Mouse (Mus musculus) frontal cortex, adult (tissue): ENCODE measurements at regions not wholly inside any gene's neighbourhood (a gene's known extent, or its start where the extent isn't known, plus 50 kb on each side); places are given as distances from the start of the nearest gene placed in this dataset.

Experiments
- ATAC-seq: cut with Nextera tagmentation; 2 replicates; pipeline ENCODE4 v1.9.2; 2017; ENCODE audit warnings: mild to moderate bottlenecking, moderate library complexity, mixed read lengths; ENCODE audit not compliant: low TSS enrichment

DNA sequence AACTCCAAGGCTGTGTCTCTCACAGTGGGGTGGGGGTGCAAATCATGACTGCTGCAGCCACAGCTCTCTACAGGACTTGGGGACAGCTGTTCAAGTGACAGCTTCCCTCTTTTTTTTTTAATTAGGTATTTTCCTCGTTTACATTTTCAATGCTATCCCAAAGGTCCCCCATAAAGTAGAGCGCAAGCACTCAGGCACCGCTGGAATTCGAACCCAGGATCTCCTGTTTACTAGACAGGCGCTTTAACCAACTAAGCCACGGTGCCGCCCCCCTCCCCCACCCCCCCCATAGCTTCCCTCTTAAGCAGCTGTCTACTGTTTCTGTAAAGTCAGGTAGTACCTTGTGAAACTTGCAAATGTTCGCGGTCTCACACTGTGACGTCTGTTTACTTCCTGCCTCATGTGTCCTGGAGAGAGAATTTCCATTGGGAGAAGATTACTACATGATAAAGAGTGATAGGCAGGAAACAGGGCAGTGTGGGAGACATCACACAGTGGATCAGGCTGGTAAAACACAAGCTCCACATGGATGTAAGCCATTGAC is 324.7 kb downstream of the 1700129C05Rik start:
- no peak for ATAC-seq

DNA sequence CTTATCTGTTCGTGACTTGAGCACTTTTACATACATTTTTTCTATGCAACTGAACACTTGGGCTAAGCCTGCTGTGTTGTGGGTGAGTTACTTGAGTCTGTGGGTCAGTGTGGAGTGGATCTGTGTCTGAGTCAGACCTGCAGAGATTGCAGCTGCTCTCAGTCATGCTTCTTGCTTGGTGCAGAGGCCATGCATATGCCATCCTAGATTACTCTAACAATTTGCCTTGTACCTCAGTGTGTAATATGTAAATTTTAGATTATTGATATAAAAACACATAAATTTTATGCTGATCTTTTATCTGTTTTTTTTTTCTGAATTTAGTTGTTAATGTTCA is 326.2 kb downstream of the 1700129C05Rik start:
- peak; percentile 20; the same call in 1 of the 2 replicates for ATAC-seq

DNA sequence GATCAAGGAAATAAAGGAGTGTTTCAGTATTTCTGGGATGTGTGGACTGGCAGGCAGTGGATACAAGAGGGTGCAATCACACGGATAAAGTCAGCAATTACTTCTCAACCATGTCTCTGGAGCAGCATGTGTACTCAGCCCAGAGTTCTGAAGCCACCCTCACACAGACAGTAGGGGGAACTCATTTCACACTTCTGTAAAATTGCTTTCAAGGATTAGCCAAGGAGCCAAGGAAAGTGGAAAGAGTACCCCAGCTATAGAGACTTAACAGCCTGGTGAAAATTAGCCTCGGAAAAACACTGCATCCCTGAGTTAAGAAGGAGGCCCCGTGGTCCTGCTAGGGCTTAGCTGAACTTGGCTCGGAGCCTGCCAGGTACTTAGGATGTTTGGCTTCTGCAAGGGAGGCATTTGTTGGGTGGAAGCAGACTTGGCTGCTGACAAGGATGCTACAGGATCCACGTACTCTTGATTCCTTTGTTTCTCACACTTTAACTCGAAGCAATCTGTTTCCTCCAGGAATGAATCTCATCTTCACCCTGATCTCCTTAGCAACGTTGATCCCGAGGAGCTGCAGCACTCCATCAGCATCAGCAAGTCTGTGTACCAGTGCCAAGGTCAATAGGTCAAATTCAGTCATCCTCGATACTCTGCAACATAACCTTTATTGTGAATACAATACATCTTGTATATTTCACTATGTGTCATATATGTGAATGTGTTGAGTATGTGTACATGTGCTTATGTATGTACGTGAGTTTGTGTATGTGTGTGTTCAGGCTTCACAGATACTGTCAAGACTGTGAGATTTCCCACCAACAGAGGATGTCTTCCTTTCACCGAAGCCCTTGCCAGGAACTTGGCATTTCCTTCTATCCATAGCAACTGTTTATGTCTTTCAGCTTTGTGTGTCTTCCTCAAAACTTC is 326.8 kb downstream of the 1700129C05Rik start:
- peak; percentile 85 for ATAC-seq

DNA sequence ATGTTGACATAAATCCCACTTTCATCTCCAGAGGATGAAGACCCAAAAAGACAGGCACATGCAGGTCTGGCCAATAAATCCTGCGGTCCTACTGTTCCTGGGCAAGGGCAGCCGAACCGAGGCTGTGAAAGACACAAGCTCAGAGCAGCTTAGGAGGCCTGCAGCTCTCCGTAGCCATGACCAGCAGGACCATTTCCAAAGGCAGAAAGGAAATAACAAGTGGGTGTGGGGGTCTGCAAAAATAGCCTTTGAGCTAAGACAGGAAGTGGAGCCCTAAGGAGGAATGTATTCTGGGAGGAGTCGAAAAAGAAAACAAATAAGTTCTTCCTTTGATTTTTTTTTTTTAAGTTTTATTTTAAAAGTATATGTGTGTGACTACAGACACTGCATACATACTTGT is 330.1 kb downstream of the 1700129C05Rik start:
- ATAC-seq = no peak

DNA sequence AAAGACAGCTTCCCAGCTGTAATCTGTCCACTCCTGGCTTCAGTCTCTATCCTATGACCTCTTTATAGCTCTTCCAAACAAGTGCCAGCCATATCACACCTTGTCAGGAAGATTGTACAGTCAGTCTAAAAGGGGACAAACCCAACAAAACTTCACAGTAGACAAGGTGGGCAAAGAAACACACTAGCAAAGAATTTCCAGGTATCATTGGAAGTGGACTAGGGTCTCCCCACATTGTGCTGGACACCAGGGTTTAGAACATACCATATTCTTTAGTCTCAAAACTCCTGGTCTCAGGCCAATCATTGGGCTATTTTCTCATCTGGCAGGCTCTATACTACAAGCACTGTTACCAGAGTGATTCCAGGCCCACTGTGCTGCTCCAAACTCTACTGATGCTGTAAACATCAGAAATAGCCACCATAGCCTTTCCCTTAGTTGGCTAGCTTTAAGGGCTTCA is 341.3 kb downstream of the 1700129C05Rik start:
- ATAC-seq = no peak

DNA sequence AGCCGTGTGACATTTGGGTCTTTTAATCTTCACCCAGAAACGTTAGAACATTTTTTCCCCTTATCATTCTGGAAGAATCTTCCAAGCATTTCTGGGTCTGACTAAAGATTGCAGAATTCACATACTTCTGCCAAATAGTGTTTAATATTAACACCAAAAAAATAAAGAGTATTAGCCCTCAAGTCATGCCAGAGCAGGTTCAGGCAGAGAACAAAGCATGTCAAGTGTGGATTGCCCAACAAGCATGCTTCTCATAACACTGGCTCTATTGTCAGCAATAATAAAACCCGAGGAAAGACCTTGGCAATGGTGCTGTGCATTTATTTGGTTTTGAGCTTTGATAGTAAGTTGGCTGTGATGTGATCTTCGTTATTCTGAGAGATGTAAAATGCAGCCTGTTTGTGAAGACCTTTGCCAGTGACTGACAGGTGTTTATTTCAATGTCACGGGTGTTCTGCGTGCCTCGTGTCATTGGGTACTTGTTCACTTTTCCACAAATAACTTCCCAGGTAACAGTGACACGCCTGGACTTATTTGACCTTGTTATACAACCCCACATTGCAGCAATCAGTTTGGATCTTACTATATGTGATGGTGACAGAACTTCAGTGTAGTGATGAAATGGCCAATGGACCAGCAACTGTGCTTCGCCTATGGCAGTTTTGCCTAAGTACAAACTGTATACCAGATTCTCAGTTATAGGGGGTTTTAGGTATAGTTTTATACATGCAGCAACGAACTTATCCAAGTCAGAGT is 354.3 kb downstream of the 1700129C05Rik start:
- no peak for ATAC-seq

DNA sequence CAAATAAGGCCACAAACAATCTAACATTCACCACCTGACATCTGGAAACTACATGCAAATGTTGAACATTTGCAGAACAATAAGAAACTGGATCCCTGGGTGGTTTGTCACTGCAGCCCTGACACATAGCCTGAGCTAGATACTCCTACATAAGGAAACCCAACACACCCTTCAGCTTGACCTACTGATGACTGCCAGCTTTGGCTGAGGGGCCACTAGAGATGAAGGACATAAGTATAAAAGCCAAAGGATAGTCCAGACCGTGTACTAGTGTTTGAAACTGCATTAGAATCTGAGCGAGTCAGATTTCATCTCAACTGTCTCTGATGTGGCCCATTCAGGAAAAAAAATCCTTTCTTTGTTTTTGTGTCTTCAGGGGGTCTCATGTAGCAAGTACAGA is 355.1 kb downstream of the 1700129C05Rik start:
- ATAC-seq = no peak

DNA sequence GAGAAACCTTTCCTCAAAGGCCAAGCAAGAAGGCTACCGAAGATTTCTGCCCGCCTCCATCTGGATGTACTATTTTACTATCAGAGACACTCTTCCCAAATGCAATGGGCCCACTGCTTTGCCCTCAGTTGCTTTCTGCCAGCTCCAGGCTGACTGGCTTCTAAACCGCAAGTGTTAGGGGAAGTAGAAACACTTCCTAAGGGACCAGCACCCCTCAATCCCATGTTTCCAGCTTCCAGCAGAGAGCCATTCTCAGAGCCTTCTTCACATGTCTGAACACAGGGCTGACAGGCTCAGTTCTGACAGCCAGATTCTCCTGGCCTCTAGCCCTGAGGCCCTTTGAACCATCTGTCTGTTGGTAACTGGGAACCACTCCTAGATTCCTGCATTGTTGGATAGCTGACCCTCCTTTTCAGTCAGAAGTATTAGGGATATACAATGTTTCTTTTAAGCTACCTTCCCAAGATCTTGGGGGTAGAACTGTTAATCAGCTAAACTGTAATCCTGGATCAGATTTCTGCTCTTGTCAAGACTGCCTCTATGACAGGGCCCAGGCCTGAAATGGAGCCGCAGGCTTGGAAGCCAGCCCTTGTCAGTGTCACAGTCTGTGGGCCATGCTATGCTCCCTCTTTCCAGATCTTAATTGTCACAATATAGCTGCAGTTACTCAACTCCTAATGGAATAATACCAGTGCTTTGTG is 355.8 kb downstream of the 1700129C05Rik start:
- no peak for ATAC-seq

DNA sequence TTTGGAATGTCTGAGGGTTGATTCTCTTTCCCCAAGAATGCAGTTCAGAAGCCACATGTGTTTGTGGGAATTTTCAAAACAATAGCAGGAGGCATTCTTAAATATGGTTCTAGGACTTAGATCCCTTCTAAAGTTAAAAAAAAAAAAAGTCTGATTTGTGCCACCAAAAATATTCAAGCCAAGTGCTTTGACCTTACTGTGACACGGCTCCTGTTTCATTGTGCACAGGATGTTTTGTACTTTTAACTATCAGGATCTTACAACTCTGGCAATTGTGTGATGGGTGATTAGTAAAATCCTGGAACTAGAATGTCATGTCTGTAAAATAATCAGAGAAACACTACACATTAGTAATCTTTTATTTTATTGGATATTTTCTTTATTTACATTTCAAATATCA is 359.5 kb downstream of the 1700129C05Rik start:
- no peak for ATAC-seq

DNA sequence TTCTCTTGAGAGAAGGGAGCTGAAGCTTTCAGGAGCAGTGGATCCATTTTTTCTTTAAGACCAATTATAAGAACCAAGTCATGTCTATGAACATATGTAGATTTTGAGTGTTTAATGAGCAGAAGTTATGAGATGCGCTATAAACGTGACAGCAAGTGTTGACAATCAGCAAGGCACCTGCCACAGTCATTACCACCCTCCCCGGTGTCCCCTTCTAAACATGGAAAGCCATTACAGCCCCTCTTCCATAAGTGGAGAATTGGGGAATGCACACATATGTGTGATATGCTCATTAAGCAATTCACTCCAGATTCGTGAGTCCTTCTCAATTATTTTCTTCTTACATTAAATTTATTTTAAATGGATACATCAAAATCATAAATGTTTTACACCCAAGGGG is 362.4 kb downstream of the 1700129C05Rik start:
- no peak for ATAC-seq

DNA sequence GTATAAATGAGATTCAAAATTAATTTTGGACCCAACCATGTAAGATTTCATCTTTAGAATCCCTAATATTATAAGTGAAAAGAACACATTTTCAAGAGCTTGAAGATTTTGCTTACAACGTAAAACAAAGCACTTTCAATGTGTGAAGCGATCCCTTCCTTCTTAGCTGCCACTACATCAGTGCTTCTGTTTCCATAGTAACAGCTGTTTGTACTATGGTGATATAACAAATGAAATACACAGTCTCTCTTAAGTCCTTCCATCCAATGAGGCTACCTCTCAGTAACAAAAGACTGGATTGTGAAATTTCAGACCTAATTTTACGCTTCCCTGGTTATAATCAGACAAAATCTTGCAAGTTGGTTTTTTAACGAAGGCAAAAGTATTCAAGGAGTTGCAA is 364.0 kb downstream of the 1700129C05Rik start:
- 0 out of 2 replicates have a peak, but pooled peaks have one; percentile 59 for ATAC-seq

DNA sequence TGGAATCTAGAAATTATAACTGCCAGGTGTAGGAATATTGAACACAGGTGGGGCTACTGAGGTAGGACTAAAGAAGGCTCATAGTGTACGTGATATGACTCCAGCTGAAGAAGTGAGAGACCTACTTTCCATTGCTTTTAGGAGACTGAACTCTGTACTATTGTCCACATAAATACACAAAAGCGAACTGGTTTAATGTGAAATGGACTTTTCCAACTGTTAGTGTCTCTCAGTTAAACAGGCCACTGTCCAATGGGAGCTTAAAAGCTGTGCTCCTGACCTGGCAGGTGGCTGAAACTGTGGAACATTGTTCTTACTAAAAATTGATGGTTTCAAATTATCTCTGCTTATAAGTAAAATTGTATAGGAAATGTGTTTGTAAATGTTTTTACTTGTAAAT is 381.4 kb downstream of the 1700129C05Rik start:
- ATAC-seq = no peak

DNA sequence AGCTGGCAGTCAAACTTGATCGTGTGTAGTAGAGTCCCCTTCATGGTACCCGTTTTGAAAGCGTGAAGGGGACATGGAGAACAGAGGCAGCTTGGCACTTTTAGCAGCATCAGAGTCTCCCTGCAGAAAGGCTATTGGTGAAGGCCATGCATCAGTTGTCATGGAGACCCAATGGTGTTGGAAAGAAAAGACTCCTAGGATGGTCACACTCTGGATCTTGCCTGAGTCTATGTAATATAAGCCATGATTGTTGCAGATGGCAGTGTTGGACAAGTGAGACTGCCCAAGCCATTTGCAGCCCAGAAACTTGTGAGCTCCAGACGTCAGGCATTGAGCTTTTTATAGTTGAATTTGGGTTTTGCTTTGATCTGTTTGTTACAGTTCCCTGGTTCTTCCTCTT is 382.9 kb downstream of the 1700129C05Rik start:
- ATAC-seq = no peak

DNA sequence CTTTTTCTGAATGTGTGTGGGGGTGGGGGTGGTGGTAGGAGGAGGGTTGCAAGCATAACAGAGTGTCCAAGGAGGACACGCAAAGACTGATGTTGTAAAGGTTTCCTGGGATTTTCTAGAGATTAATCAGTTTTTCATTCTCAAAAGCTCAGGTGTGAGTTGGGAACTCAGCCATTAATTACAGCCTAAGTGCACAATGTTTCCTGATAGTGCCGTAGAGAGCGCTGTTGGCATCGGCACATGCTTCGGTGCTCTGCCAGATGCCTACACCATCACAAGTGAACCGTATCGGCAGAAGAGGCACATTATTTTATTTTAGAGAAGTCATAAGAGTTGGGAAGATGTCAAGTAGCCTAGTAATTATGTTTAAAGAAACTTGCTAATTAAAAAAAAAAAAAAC is 388.9 kb downstream of the 1700129C05Rik start:
- no peak for ATAC-seq

DNA sequence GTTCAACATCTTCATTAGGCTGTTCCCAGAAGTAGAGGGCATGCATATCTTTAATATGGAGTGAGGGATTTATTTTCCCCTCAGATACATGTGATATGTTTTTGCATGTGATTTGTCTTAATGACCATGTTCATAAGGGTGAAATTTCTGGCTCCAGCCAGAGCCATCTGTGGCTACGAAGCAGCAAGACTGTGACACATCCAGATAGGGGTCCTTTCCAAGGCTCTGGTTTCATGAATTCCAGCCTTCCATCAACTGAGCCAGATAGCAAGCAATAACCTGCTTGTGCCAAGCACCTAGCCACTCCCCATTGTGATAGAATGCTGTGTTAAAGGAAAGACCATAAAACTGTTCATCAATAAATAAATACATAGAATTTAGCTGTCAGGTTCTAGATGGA is 389.6 kb downstream of the 1700129C05Rik start:
- no peak for ATAC-seq

DNA sequence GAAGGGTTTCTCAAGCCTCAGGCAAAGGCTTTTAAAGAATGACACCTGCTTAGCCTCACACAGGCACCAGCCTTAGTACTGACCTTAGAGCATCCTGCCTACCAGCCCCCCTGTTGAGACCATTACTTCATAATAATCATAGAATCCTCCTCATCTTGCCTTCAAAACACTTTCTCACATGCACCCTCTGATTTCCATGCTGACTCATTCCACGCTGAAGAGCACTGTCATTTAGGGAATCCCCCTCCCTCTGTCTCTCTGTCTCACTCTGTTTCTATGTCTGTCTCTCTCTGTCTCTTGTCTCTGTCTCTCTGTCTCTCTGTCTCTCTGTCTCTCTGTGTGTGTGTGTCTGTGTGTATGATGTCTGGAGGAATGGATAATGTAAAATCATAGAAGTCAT is 416.3 kb downstream of the 1700129C05Rik start:
- ATAC-seq = no peak

DNA sequence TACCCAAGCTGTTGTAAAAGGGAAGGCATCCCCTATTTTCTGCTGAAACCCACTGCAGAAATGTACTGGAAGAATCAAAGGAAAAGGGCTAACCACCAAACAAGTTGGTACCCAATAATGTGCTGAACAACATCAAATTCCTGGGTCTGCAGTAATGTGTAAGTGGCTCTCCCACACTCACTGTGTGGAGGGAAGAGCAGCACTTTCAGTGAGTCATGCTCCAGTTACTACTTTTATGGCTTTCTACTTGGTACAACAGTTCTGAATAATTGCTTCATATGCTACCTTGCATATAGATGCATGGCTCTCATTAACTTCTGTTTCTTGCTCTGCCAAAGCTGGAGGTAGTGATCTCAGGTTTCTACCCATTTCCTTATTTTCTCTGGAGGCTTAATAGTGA is 427.8 kb downstream of the 1700129C05Rik start:
- ATAC-seq = peak; percentile 99

DNA sequence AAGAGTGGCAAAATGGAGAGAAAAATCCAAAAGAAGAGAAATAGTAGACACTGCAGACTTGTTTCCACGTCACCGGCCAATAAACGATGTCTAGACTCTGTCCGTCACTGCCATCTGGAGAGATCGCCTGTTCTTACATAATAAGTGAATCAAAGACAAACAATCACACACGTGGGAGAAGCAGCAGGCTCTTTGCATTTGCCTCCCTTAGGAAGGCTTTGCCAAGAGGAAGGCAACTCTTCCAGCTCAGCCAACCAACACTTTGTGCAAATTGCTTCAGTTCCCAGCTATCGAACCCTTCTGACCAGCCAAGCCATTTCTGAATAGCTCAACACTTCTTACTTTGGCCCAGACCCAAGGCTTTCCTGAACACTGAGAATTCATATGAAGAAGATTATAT is 432.8 kb downstream of the 1700129C05Rik start:
- peak; percentile 86 for ATAC-seq

DNA sequence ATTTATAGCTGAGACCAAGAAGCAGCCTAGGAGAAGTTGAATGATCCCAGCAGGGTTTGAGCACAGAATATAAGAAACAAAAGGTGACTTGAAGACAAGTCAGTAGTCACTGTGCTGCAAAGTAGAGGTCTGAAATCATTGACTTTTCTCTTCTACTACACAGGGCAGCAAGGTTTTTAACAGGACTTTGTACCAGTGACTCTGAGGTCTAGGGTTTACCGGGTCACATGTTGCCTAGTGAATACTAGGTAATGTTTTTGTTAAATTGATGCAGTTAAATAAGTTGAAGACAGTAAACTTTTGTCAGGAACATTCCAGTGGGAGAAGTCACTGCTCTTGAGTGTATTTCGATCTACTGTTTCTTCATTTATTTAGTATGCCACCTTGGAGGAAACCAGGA is 433.4 kb downstream of the 1700129C05Rik start:
- ATAC-seq = no peak

DNA sequence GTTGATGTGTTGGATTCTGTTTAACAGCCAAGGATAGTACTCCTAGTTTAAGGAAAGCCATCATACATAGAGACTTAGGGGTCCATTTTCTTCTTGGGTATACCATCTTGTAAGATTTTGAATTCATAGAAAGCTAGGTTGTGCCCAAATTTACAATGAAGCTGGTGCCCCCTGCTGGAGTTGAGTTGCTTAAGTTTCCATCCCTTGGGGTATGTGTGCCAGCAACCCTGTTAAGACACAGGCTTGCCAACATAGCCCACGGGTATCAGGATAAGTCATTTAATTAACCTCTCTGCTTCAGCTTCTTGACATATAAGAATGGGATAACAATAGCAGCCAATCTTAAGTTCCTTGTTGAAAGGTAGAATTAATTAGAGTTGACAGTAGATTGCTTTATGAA is 440.9 kb downstream of the 1700129C05Rik start:
- ATAC-seq = peak; percentile 89

DNA sequence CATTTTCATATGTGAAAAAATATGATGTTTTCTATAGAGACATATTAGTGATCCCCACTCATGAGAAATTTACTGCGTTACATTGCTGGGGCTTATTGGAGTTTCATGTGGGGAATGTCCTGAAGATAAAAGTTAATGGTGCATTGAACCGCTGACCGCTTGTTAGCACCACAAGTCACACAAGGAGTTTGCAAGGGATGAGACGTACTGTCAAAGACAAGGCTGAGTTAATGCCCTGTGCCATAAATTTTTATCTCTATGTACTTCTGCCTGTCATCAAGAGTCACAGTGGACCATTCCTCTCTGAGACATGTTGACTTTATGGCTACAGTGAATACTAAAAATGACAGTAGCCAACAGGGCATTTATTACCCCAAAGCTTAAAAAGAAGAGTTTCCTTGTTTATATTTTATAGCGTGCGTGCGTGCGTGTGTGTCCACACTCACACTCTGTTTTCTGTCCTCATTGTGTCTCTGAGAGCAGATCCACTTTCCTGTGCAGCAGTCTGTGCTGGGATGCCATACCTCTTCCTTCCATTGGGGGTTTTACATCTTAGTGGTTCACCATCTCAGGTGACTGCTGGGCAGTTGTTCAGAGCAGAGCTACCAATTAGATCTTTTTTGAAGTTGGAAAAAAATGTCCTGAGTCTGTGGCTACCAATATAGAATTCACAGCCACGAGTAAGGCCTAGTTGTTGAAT is 451.4 kb downstream of the 1700129C05Rik start:
- ATAC-seq = no peak
